Mouse (Mus musculus): Measurements from ENCODE around the gene Reg2.
"Not testable (repeated sequence)": the region's sequence is repeated elsewhere in the genome, so short reads cannot be mapped to it uniquely, and the experiment has no call there.

Gene Reg2

GRCm38 (mm10) chr6:78395323-78395722 lies at the start of gene Reg2:
Gene Reg2, plus strand, starts transcription at chr6:78395623.
- DNase-seq (ENCODE audit: low read depth): not testable (repeated sequence)

GRCm38 (mm10) chr6:78361971-78362563 lies 33.4 kb upstream of the Reg2 start:
- DNase-seq (ENCODE audit: low read depth): no peak

GRCm38 (mm10) chr6:78370357-78370756 lies 25.1 kb upstream of the Reg2 start, which contains the start of gene Reg3b:
Gene Reg3b, plus strand, starts transcription at chr6:78370657.
- no peak for DNase-seq (ENCODE audit: low read depth)

- DNase-seq (ENCODE audit: low read depth): no peak
These were observed 16.7 kb upstream of the Reg2 start, which contains the start of gene Reg3d for GRCm38 (mm10) chr6:78378765-78379164. Gene Reg3d, minus strand, starts transcription at chr6:78378865.

- DNase-seq (ENCODE audit: low read depth): no peak
These were observed 15.0 kb upstream of the Reg2 start, which contains the start of gene Reg3a for GRCm38 (mm10) chr6:78380409-78380808. Gene Reg3a, plus strand, starts transcription at chr6:78380709.

GRCm38 (mm10) chr6:78385609-78386008 lies 9.8 kb upstream of the Reg2 start:
- no peak for DNase-seq (ENCODE audit: low read depth)

GRCm38 (mm10) chr6:78422411-78422810 lies 27.0 kb downstream of the Reg2 start, which contains the start of gene Reg1:
Gene Reg1, plus strand, starts transcription at chr6:78422711.
- not testable (repeated sequence) for DNase-seq (ENCODE audit: low read depth)

- DNase-seq (ENCODE audit: low read depth): no peak
These were observed 30.1 kb downstream of the Reg2 start for GRCm38 (mm10) chr6:78425497-78425896.

- DNase-seq (ENCODE audit: low read depth): no peak
These were observed 51.8 kb downstream of the Reg2 start for GRCm38 (mm10) chr6:78447202-78447601.

GRCm38 (mm10) chr6:78448409-78448808 lies 53.0 kb downstream of the Reg2 start:
- no peak for DNase-seq (ENCODE audit: low read depth)

GRCm38 (mm10) chr6:78452804-78453203 lies 57.4 kb downstream of the Reg2 start:
- DNase-seq (ENCODE audit: low read depth): no peak

Measured in fibroblast of lung, adult 2 months (primary cell).